Mouse (Mus musculus) C2C12 (cell line): Measurements from ENCODE around the gene Snx1.

ENCODE experiments used
- CTCF ChIP-seq: IDR thresholded peaks from one replicate; pipeline ENCODE4 v1.5.1; 2011; ENCODE audit not compliant: control insufficient read depth, insufficient read depth, insufficient read length
- MYOG ChIP-seq: IDR thresholded peaks from one replicate; pipeline ENCODE4 v1.6.1; 2011; ENCODE audit not compliant: control insufficient read depth, insufficient read length; ENCODE audit errors: extremely low read depth

DNA sequence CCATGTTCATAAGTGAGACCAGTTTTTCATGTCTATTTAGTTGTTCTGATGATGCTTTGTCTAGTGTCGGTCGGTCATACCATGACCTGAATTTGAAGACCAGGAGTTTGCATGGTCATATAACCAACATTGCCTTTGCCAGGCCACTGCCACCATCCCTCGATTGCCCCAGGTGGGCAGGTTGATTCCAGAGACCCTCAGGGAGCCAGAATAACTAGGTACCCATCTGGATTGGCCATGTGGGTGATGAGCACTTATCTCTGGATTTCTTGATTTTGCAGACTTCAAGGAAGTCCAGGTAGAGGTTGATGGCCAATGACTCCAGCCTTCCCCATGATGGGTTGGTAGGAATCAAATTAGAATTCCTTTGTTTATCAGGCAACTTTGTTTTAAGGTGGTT lies 83.1 kb downstream of the Snx1 start:
- no peak for TF ChIP-seq CTCF
- TF ChIP-seq MYOG, result no peak
